Mouse (Mus musculus) intestine, embryonic 15.5 days (tissue): ENCODE measurements around the gene Ddx5. TPM values are rescaled to one million over a fixed set of nuclear protein-coding genes. Genes with fewer than 3 reads are reported as not detected.

Experiments used
- ATAC-seq: fragments of 200-750 bp; cut with Nextera tagmentation; 2 replicates; pipeline ENCODE4 v1.8.0; 2017; ENCODE audit warnings: moderate TSS enrichment, moderate library complexity
- H3K27ac ChIP-seq: fragments of 300-500 bp; sonication (generic); 2 replicates; pipeline ENCODE4 v1.5.1; 2015; ENCODE audit warnings: mild to moderate bottlenecking, inconsistent platforms
- H3K27me3 ChIP-seq: fragments of 300-500 bp; sonication (generic); replicated peaks from 2 replicates; pipeline ENCODE4 v1.6.1; 2015; ENCODE audit warnings: inconsistent platforms
- H3K36me3 ChIP-seq: fragments of 300-500 bp; sonication (generic); 2 replicates; pipeline ENCODE4 v1.6.1; 2015; ENCODE audit warnings: inconsistent platforms
- H3K4me1 ChIP-seq: fragments of 300-500 bp; sonication (generic); replicated peaks from 2 replicates; pipeline ENCODE4 v1.6.1; 2015; ENCODE audit warnings: inconsistent platforms
- H3K4me2 ChIP-seq: fragments of 300-500 bp; sonication (generic); replicated peaks from 2 replicates; pipeline ENCODE4 v1.6.1; 2015; ENCODE audit warnings: mild to moderate bottlenecking, inconsistent platforms
- H3K4me3 ChIP-seq: fragments of 300-500 bp; sonication (generic); replicated peaks from 2 replicates; pipeline ENCODE4 v1.5.1; 2015; ENCODE audit warnings: inconsistent platforms
- H3K9ac ChIP-seq: fragments of 300-500 bp; sonication (generic); 2 replicates; pipeline ENCODE4 v1.6.1; 2015; ENCODE audit warnings: inconsistent platforms
- H3K9me3 ChIP-seq: fragments of 300-500 bp; sonication (generic); 2 replicates; pipeline ENCODE4 v1.6.1; 2016; ENCODE audit warnings: inconsistent platforms
- WGBS: fragments of 180-500 bp; shearing (Covaris S2); methylation state at CpG from one replicate; pipeline ENCODE4 v1.1.7; 2015; 5-methylcytosine and 5-hydroxymethylcytosine counted together
- polyA plus RNA-seq: library from polyadenylated mRNA; unstranded; fragments of >200 nt; fragmentation: Nextera tagmentation; extraction: Ambion mirVana; gene quantifications from 2 replicates; pipeline ENCODE4 v1.2.1, GENCODE M21; 2015

Ddx5 gene
- polyA plus RNA-seq: 257 and 283 TPM in 2 replicates

DNA sequence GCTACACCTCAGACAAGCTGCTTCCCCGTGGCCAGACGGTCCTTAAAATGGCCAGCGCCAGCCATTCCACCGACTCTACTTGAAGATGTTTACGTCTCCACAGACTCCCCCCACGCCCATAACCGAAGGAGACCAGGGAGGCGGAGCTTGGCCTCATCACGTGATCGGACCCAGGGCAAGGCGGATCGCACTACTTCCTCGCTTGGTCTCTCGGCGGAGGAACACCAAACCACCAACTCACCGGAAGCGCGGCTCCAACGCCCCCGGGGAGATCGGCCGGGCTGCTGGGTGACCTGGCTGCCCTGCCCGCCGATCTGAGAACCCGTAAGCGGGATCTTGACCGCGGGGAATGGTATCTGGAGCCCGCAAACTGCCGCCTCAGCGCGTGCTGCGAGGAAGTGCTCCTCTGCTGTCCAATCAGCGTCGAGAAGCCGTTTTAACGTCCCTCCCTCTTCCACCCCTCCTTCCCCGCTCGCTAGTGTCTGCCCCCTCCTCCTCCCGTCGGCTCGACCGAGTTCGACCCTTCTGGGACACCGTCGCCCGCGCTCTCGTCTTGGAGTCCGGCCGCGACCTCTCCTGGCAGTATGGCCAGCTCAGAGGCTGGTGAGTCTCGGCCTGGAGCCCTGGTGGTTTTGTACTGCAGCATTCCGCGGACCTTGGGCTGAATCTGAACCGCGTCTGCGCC is at the start of gene Ddx5, which contains the start of gene Cep95:
Ddx5 (minus strand) TSS at position 411 of the 685 bp plus-strand sequence.
Cep95 (plus strand) TSS at position 478 of the 685 bp plus-strand sequence.
- H3K27me3 ChIP-seq: no peaks in the 10 kb centered on the region
- peak within 1 kb of the TSS; percentile 100 for H3K27ac ChIP-seq
- H3K9me3 ChIP-seq: no peaks in the 10 kb centered on the region
- H3K4me2 ChIP-seq: peak within 1 kb of the TSS; percentile 64
- peaks cover 3% of the 10 kb centered on the region; the same call in 1 of the 2 replicates for H3K36me3 ChIP-seq
- H3K4me1 ChIP-seq: peaks cover 4% of the 10 kb centered on the region; the same call in 1 of the 2 replicates
- WGBS: under 1% methylated on average over 58 of the region's 58 CpGs
- ATAC-seq: peak; percentile 94
- H3K9ac ChIP-seq: peak within 1 kb of the TSS; percentile 96
- H3K4me3 ChIP-seq: peak within 1 kb of the TSS; percentile 88

DNA sequence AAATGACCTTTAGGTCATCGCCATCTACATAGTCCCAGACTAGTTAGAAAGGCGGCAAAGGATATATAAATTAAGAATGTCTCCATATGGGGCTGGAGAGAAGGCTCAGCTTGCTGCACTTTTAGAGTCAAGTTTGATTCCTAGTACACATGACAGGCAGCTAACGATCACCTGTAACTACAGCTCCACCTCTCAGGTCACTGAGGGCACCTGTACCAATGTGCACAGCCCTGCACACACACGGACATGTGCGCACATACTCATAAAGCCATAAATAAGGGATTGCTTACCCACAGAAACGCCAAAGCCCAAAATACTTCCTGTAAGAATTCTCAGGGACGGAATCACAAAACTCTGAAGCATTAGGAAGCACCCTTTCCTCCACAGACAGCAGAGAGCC is 39.1 kb upstream of the Ddx5 start:
- H3K27me3 ChIP-seq: no peaks in the 10 kb centered on the region
- H3K9ac ChIP-seq: no peak overlapping the region
- no peak overlapping the region for H3K27ac ChIP-seq
- H3K4me1 ChIP-seq: no peaks in the 10 kb centered on the region
- whole genome bisulfite sequencing: 78% methylated on average over 7 of the region's 7 CpGs
- peaks cover 10% of the 10 kb centered on the region; the same call in 1 of the 2 replicates for H3K36me3 ChIP-seq
- ATAC-seq: no peak
- no peak overlapping the region for H3K4me2 ChIP-seq
- no peak overlapping the region for H3K4me3 ChIP-seq
- H3K9me3 ChIP-seq: no peaks in the 10 kb centered on the region

DNA sequence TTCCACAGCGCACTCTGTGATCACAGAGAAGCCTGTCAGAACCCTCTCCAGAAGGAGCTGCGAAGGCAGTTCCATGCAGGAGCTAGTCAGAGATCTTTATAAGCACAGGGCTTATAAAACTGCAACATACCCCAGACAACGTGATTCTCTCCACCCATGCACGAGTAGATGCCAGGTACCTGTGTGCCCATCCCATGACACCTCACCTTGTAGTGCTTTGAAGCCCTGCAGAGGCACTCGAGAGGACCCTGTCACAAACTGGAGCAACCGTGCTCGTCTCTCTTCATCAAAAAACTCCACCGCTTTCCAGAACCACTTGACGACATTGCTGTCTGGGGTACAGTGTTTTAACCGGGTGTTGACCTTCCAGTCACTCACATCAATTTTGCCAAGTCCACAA is 35.4 kb upstream of the Ddx5 start:
- Histone ChIP-seq H3K9ac (no peak overlapping the region), H3K27me3 (no peaks in the 10 kb centered on the region), H3K9me3 (no peaks in the 10 kb centered on the region), H3K4me3 (no peak overlapping the region), H3K27ac (no peak overlapping the region), H3K36me3 (peaks cover 13% of the 10 kb centered on the region; the same call in 1 of the 2 replicates), H3K4me1 (no peaks in the 10 kb centered on the region), H3K4me2 (no peak overlapping the region)
- no peak for ATAC-seq
- 88% methylated on average over 10 of the region's 10 CpGs for WGBS

DNA sequence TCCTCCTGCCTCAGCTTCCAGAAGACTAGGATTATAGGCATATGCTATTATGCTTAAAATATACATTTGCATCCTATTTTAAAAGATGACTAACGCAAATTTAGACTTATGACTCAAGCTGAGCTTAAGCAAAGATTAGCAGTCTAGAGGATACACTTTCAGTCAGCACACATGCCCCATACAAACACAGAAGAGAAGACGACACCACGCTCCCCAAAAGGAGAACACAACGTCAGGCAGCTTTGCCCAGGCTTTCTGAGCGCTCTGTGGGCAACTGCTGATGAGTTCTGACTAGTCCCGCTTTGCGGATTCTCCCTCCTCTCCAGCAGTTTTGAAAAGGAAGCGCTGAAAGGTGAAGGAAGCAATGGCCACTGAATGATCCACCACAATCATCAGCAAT is 34.8 kb upstream of the Ddx5 start:
- Histone ChIP-seq H3K4me2 (no peak overlapping the region), H3K9ac (no peak overlapping the region), H3K27ac (no peak overlapping the region), H3K4me3 (no peak overlapping the region), H3K9me3 (no peaks in the 10 kb centered on the region), H3K36me3 (peaks cover 17% of the 10 kb centered on the region; the same call in 1 of the 2 replicates), H3K27me3 (no peaks in the 10 kb centered on the region), H3K4me1 (no peaks in the 10 kb centered on the region)
- ATAC-seq: no peak
- WGBS: 91% methylated on average over 8 of the region's 8 CpGs

DNA sequence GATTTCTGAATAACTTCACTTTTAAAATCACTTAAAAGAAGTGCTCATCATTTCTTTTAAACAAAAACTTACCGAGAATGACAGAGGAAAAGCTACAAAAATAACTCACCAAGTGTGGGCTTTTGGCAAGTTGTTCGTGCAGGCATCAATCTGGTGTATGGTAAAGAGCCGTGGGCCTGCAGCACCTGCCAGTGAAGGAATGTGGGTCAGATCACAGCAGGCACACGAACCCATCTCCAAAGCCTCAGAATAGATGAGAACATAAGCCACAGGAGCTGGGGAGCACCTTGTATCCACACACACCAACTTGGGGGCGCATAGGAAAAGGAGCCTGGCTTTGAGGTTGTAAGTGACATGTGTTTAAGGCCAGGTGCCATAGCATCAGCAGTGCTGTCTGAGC is 33.9 kb upstream of the Ddx5 start:
- ATAC-seq: no peak
- H3K4me3 ChIP-seq: no peak overlapping the region
- H3K27me3 ChIP-seq: no peaks in the 10 kb centered on the region
- no peaks in the 10 kb centered on the region for H3K9me3 ChIP-seq
- H3K9ac ChIP-seq: no peak overlapping the region
- H3K36me3 ChIP-seq: peaks cover 17% of the 10 kb centered on the region; the same call in 1 of the 2 replicates
- no peak overlapping the region for H3K27ac ChIP-seq
- H3K4me2 ChIP-seq: no peak overlapping the region
- H3K4me1 ChIP-seq: no peaks in the 10 kb centered on the region; the same call in 1 of the 2 replicates
- WGBS: 88% methylated on average over 5 of the region's 5 CpGs

DNA sequence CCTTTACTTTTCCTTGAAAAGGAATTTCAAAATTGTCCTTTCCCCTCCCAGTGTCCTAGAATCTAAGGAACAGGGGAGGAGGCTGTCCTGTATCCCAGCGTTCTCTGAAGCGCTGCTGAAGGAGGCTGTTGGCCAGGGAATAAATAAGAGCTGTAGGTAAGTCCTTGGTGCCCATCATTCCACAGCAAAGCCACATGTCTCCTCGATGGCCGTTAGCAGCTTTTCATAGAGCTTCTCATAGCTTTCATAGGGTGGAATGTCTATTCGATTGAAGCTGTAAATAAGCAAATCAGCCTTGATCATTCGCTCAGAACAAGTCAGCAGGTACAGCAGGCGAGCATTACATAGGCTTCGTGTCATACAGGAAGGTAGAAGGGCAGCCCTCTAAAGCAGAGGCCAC is 33.5 kb upstream of the Ddx5 start:
- Histone ChIP-seq H3K4me1 (no peaks in the 10 kb centered on the region; the same call in 1 of the 2 replicates), H3K27me3 (no peaks in the 10 kb centered on the region), H3K4me3 (no peak overlapping the region), H3K27ac (no peak overlapping the region), H3K4me2 (no peak overlapping the region), H3K9ac (no peak overlapping the region), H3K36me3 (peaks cover 17% of the 10 kb centered on the region; the same call in 1 of the 2 replicates), H3K9me3 (no peaks in the 10 kb centered on the region)
- no peak for ATAC-seq
- WGBS: 91% methylated on average over 8 of the region's 8 CpGs

DNA sequence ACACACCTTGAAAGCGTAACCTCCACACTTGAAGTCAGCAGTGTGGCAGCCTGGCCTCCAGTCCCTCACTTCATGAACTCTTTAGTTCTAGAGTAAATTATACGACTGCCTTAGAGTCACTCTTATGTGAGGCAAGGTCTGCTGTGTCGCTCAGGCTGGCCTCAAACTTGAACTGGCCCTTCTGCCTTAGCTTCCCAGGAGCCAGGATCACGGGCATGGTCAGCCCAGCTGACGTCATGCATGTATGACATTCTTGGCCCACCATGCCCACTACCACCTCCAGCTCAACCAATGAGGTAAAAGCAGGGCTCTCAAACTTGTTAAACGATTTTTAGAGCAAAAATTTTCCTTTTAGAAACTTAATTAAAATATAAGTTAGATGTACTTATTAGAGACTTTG is 32.4 kb upstream of the Ddx5 start:
- no peak overlapping the region for H3K27ac ChIP-seq
- WGBS: 82% methylated on average over 6 of the region's 6 CpGs

DNA sequence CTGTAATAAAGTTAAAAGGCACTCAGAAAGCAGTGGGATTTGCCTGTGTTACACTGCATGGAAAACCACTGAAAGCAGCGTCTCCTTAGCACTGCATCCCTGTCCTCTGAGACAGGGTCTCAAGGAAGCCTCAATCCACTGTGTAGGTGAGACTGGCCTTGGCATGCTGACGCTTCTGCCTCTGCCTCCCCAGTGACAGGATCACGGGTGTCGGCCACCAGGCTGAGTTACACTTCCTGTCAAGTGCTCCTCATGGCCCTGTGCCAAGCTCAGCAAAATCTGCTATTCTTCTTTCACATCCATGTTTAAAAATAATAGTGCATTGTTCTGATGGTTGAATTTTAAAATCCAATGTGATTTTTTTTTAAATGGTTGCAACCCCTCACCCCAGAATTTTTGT is 32.0 kb upstream of the Ddx5 start:
- ATAC-seq: no peak
- no peak overlapping the region for H3K4me3 ChIP-seq
- no peak overlapping the region for H3K4me2 ChIP-seq
- no peaks in the 10 kb centered on the region for H3K9me3 ChIP-seq
- no peaks in the 10 kb centered on the region; the same call in 1 of the 2 replicates for H3K4me1 ChIP-seq
- no peaks in the 10 kb centered on the region for H3K27me3 ChIP-seq
- H3K36me3 ChIP-seq: peaks cover 19% of the 10 kb centered on the region
- 48% methylated on average over 4 of the region's 4 CpGs for WGBS
- no peak overlapping the region for H3K27ac ChIP-seq
- H3K9ac ChIP-seq: no peak overlapping the region

More for the DNA sequence above, 32.4 kb upstream of the Ddx5 start:
- ATAC-seq: no peak
- Histone ChIP-seq H3K4me3 (no peak overlapping the region), H3K9me3 (no peaks in the 10 kb centered on the region), H3K36me3 (peaks cover 21% of the 10 kb centered on the region), H3K4me1 (no peaks in the 10 kb centered on the region; the same call in 1 of the 2 replicates), H3K4me2 (no peak overlapping the region), H3K9ac (no peak overlapping the region), H3K27me3 (no peaks in the 10 kb centered on the region)

DNA sequence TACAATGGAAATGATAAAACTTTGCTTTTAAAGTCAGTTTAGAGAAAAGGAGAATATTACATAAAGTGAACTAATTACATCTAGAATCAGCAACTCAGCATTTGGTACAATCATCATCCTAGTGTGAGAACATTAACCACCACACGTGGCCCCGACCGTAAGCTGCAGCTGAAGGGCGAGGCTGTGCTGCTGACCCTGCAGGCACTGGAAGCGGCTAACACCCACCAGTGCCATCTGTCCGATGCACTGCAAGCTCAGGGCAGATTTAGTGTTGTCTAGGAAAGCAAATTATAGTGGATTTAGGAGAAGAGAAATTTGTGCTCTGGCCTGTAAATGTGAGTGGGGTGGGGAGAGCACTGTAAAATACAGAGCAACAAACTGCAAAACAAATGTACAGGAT is 31.3 kb upstream of the Ddx5 start:
- H3K9me3 ChIP-seq: no peaks in the 10 kb centered on the region
- 76% methylated on average over 6 of the region's 6 CpGs for WGBS
- no peaks in the 10 kb centered on the region; the same call in 1 of the 2 replicates for H3K4me1 ChIP-seq
- no peak for ATAC-seq
- H3K27ac ChIP-seq: no peak overlapping the region
- H3K36me3 ChIP-seq: peaks cover 18% of the 10 kb centered on the region
- no peaks in the 10 kb centered on the region for H3K27me3 ChIP-seq
- H3K9ac ChIP-seq: no peak overlapping the region
- H3K4me3 ChIP-seq: no peak overlapping the region
- H3K4me2 ChIP-seq: no peak overlapping the region

DNA sequence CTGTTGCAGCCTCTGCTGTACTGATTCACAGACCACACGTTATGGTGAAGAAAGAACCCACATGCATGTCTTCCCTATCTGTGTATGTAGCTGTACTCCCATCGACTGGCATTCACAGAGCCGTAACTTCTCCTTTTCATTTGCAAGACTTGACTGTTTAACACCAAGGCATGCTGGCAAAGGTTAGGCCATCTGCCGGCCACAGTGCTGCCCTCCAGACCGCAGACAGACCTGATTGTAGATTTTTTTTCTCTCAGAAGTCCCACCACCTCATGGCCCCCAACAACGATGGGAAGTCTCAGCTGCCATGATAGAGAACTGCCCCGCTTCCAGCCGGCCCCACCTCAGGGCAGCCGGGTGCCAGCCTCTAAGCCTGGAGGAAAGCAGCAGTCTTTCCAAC is 30.6 kb upstream of the Ddx5 start:
- no peak for ATAC-seq
- Histone ChIP-seq H3K9ac (no peak overlapping the region), H3K36me3 (peaks cover 18% of the 10 kb centered on the region), H3K27me3 (no peaks in the 10 kb centered on the region), H3K27ac (no peak overlapping the region), H3K4me2 (no peak overlapping the region), H3K9me3 (no peaks in the 10 kb centered on the region), H3K4me3 (no peak overlapping the region), H3K4me1 (no peaks in the 10 kb centered on the region; the same call in 1 of the 2 replicates)
- WGBS: 87% methylated on average over 9 of the region's 9 CpGs

DNA sequence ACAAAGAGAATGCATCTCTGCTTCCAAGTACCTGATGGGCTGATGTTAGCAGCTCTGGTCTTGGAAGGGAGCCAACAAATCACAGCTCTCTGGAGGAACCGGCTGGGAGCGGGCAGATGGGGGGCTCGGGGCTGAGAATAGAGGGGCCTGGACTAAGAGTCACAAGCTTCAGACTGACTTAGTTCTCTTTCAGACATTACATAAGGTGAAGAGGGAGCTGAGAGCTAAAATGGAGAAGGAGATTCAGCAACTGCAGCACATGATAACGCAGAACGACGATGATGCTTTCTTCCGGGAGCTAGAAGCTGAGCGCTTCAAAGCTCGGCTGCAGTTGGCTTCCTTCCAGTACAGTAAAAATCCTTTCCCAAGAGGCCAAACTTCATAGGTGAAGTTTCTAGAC is 29.4 kb upstream of the Ddx5 start:
- no peaks in the 10 kb centered on the region for H3K9me3 ChIP-seq
- H3K27me3 ChIP-seq: no peaks in the 10 kb centered on the region
- 40% methylated on average over 9 of the region's 9 CpGs for WGBS
- H3K27ac ChIP-seq: no peak overlapping the region
- H3K4me1 ChIP-seq: no peaks in the 10 kb centered on the region; the same call in 1 of the 2 replicates
- H3K9ac ChIP-seq: no peak overlapping the region
- no peak overlapping the region for H3K4me2 ChIP-seq
- no peak for ATAC-seq
- peaks cover 23% of the 10 kb centered on the region for H3K36me3 ChIP-seq
- no peak overlapping the region for H3K4me3 ChIP-seq

DNA sequence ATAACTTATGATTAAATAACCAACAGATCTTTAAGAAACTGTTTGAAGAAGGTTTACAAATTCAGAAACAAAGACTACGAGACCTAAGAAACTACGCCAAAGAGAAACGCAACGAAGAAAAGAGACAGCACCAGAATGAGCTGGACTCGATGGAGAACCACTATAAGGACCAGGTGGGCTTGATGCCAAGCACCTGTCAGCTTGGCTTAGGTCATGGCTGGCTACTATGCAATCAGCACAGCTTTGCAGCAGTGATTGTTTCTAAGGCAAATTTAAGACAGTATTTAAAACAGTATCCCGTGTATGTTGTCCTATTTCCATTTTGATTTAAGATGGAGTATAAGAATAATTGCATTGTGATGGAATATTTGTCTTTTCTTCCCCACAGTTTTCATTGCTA is 28.8 kb upstream of the Ddx5 start:
- WGBS: 79% methylated on average over 6 of the region's 6 CpGs
- Histone ChIP-seq H3K9ac (no peak overlapping the region), H3K4me2 (no peak overlapping the region), H3K4me3 (no peak overlapping the region), H3K4me1 (no peaks in the 10 kb centered on the region; the same call in 1 of the 2 replicates), H3K27ac (no peak overlapping the region), H3K36me3 (peaks cover 24% of the 10 kb centered on the region), H3K9me3 (no peaks in the 10 kb centered on the region), H3K27me3 (no peaks in the 10 kb centered on the region)
- no peak for ATAC-seq

DNA sequence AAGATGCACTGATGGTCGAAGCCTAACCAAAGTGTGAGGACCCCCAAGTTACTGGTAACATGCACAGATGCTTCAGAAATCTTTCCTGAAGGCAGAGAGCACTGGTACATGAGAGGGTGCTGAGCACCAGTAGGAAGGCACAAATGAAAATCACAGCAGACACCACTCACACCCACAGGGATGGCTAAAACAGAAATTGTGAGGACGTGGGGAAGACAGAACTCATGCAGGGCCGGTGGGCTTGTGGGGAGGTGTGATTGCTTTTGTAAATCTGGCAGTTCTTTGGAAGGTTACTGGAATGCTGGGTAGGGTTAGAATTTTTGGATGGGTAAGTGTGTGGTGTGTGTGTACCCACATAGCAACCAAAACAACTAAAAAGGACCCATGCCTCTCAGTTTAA is 28.2 kb upstream of the Ddx5 start:
- Histone ChIP-seq H3K27ac (no peak overlapping the region), H3K4me3 (no peak overlapping the region), H3K9ac (no peak overlapping the region), H3K36me3 (peaks cover 27% of the 10 kb centered on the region), H3K27me3 (no peaks in the 10 kb centered on the region), H3K4me2 (no peak overlapping the region), H3K4me1 (no peaks in the 10 kb centered on the region; the same call in 1 of the 2 replicates), H3K9me3 (no peaks in the 10 kb centered on the region)
- WGBS: 92% methylated on average over 3 of the region's 3 CpGs
- ATAC-seq: no peak
